Mouse (Mus musculus) hindbrain, embryonic 13.5 days (tissue): ENCODE measurements at regions not wholly inside any gene's neighbourhood (a gene's known extent, or its start where the extent isn't known, plus 50 kb on each side); places are given as distances from the start of the nearest gene placed in this dataset.

ENCODE experiments used
- ATAC-seq: fragments of 200-750 bp; cut with Nextera tagmentation; 2 replicates; pipeline ENCODE4 v1.8.0; 2017; ENCODE audit warnings: moderate TSS enrichment; ENCODE audit not compliant: low FRiP score
- H3K27ac ChIP-seq: fragments of 300-500 bp; sonication (generic); 2 replicates; pipeline ENCODE4 v1.5.1; 2015; ENCODE audit warnings: inconsistent platforms, mild to moderate bottlenecking, moderate library complexity
- H3K27me3 ChIP-seq: fragments of 300-500 bp; sonication (generic); 2 replicates; pipeline ENCODE4 v1.6.1; 2015; ENCODE audit warnings: mild to moderate bottlenecking, inconsistent platforms
- H3K36me3 ChIP-seq: fragments of 300-500 bp; sonication (generic); 2 replicates; pipeline ENCODE4 v1.6.1; 2015; ENCODE audit warnings: mild to moderate bottlenecking, inconsistent platforms
- H3K4me1 ChIP-seq: fragments of 300-500 bp; sonication (generic); replicated peaks from 2 replicates; pipeline ENCODE4 v1.6.1; 2015; ENCODE audit warnings: inconsistent platforms
- H3K4me2 ChIP-seq: fragments of 300-500 bp; sonication (generic); 2 replicates; pipeline ENCODE4 v1.6.1; 2015; ENCODE audit warnings: inconsistent platforms, mild to moderate bottlenecking, moderate library complexity
- H3K4me3 ChIP-seq: fragments of 300-500 bp; sonication (generic); 2 replicates; pipeline ENCODE4 v1.5.1; 2015; ENCODE audit warnings: mild to moderate bottlenecking, inconsistent platforms
- H3K9ac ChIP-seq: fragments of 300-500 bp; sonication (generic); 2 replicates; pipeline ENCODE4 v1.6.1; 2015; ENCODE audit warnings: mild to moderate bottlenecking, inconsistent platforms
- H3K9me3 ChIP-seq: fragments of 300-500 bp; sonication (generic); 2 replicates; pipeline ENCODE4 v1.6.1; 2016; ENCODE audit warnings: inconsistent platforms
- WGBS: fragments of 180-500 bp; shearing (Covaris S2); methylation state at CpG from one replicate; pipeline ENCODE4 v1.1.7; 2015; 5-methylcytosine and 5-hydroxymethylcytosine counted together

DNA sequence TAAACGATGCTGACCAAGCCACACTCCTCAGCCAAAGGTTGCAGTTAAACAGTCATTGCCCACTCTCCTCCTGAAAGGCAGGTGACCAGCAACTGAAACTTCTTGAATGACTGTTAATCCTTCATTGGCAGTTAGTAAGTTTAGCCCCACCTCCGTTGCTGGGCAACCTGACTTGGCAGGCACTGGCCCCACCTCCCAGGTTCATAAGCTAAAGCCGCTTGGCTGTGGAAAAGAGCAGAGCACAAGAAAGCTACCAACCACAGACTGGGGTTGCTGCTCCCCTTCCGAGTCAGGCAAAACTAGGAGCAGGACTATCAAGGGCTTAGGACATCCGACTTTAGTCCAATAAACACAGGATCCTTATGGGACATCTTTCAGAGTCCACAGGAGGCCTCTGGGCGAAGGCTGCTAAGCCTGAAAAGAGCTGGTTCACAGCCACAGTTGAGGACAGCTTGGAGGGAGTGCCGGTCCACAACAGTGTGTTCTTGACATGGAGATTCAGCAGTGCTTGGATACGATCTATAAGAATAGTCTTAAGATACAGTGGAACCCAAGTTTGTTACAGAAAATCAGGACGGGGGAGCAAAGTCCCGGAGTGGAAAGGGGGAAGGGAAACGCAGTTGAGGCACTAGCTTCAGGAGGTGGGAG is 67.7 kb upstream of the Kcnma1 start:
- no peak for ATAC-seq
- 0 out of 2 replicates have a peak overlapping the region, but pooled peaks have one; percentile 27 for H3K4me2 ChIP-seq
- H3K9ac ChIP-seq = no peak overlapping the region
- no peaks in the 10 kb centered on the region for H3K36me3 ChIP-seq
- no peak overlapping the region for H3K4me3 ChIP-seq
- no peaks in the 10 kb centered on the region for H3K27me3 ChIP-seq
- no peaks in the 10 kb centered on the region for H3K9me3 ChIP-seq
- 29% methylated on average over 11 of the region's 11 CpGs for WGBS
- H3K27ac ChIP-seq = no peak overlapping the region
- H3K4me1 ChIP-seq = peaks cover 4% of the 10 kb centered on the region

DNA sequence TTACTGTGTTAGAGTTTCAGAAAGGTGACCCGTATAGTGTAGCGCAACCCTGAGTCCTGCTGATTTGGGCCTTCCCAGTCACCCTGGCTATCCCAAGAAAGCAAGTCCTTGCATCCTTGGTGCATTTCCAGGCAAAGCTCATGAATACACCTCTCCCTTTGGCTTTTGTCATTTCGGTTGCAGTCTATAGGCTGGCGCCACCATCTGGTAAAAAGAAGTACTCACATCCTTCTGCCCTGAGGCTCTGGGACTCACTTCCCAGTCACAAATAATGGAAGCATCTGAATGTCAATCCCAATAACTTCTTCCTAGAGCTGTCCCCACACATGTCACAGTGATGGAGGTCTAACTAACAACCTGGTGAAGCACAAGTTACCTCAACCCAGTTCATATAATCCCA is 54.4 kb upstream of the Kcnma1 start:
- no peak overlapping the region for H3K27ac ChIP-seq
- WGBS = 53% methylated on average over 4 of the region's 4 CpGs
- no peaks in the 10 kb centered on the region for H3K27me3 ChIP-seq
- no peak overlapping the region for H3K4me3 ChIP-seq
- no peak overlapping the region for H3K4me2 ChIP-seq
- no peaks in the 10 kb centered on the region for H3K4me1 ChIP-seq
- no peak for ATAC-seq
- H3K36me3 ChIP-seq = no peaks in the 10 kb centered on the region
- H3K9me3 ChIP-seq = no peaks in the 10 kb centered on the region
- H3K9ac ChIP-seq = no peak overlapping the region

- WGBS = 45% methylated on average over 6 of the region's 6 CpGs
- no peak for ATAC-seq
- H3K27ac ChIP-seq = no peak overlapping the region
- H3K9ac ChIP-seq = no peak overlapping the region
- no peaks in the 10 kb centered on the region for H3K9me3 ChIP-seq
- no peak overlapping the region for H3K4me3 ChIP-seq
- no peaks in the 10 kb centered on the region for H3K4me1 ChIP-seq
- no peaks in the 10 kb centered on the region for H3K36me3 ChIP-seq
- no peaks in the 10 kb centered on the region for H3K27me3 ChIP-seq
- no peak overlapping the region for H3K4me2 ChIP-seq
Observed at GRCm38 (mm10) chr14:24067657-24068056, 53.4 kb upstream of the Kcnma1 start.

- Histone ChIP-seq H3K4me2 (no peak overlapping the region), H3K27ac (no peak overlapping the region), H3K27me3 (no peaks in the 10 kb centered on the region), H3K4me1 (no peaks in the 10 kb centered on the region), H3K9me3 (no peaks in the 10 kb centered on the region), H3K4me3 (no peak overlapping the region), H3K9ac (no peak overlapping the region), H3K36me3 (no peaks in the 10 kb centered on the region)
- no peak for ATAC-seq
- WGBS = 74% methylated on average over 4 of the region's 4 CpGs
Observed at GRCm38 (mm10) chr14:24065231-24065767, 51.0 kb upstream of the Kcnma1 start.
